Mouse (Mus musculus) retina, adult 2 months (tissue): Measurements from ENCODE around the gene Olfr490.

ENCODE experiments used
- DNase-seq: peaks from one replicate; pipeline ENCODE4 v3.0.0-alpha.2; 2012; ENCODE audit warnings: low read depth, low spot score

The Olfr490 gene

DNA sequence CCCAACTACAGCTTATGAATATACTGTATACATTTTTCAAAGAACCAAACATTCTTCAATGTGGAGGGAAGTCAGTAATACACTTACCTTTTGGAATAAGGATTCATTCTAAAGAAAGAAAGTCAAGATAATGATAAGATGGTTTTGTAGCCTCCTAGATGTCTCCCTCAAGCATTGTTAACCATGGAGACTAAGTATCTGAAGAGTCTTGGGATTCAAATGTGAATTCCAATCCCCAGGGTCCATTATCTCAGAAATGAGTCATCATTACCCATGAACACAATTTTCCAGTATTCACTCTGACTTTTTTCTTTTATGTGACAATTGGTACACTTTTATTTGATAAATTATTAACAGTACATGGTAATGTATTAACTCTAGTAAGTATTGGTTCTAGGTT, at the start of gene Olfr490:
Gene Olfr490 (minus strand): TSS at position 101 of the 400 bp plus-strand sequence.
- DNase-seq = no peak

DNA sequence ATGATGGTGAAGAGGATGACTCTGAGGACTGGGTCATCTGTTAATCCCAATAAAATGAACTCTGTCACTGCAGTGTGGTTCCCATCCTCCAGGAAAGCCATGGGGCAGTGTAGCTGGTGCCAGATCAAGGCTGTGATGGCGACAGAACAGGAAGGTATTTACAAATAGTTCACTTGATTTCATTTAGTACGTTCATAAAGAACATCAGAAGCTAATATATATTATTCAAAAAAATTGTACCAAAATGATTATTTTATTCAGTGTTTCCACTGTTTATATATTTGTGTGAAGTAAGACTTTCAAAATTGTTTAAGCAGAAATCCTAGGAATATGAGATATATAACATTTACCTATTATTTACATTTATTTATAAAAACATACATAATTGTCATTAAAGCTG, 34.8 kb upstream of the Olfr490 start, which contains the start of gene Olfr492:
Gene Olfr492 (minus strand): TSS at position 101 of the 400 bp plus-strand sequence.
- DNase-seq = no peak

DNA sequence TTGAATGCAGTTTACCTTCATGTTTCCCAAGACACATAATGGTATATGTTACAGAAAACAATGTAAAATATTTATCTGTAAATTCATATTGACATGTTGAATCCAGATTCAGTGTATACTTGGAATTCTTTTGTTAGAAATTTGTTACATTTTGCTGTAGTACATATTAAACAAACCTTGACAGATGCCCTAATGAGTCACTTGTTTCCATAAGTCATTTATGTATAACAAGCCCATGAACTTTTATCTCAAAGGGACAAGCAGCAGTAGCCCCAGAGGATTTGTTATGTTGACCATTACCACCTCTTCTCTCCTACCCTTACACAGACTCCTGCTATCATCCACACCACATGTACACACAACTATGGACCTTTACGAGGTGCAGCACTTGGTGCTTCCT, 24.4 kb upstream of the Olfr490 start, which contains the start of gene Olfr491:
Gene Olfr491 (plus strand): TSS at position 301 of the 400 bp plus-strand sequence.
- no peak for DNase-seq

DNA sequence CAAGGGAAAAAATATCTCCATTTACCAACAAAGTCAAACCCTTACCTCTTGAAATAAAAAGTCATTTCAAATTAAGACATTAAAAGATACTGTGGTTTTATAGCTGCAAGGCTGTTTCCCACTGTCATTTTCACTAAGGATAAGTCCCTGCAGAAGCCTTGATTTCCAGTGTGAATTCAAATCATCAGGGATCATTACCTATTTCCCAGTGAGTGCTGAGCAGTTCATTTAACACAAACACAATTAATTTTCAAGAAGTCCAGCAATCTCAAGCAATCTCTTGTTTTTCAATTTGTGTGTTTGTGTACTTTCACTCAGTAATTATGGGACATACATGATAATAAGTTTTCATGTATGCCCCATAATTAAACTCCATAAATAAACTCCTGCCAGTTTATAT, 30.5 kb downstream of the Olfr490 start, which contains the start of gene Olfr488:
Gene Olfr488 (minus strand): TSS at position 101 of the 400 bp plus-strand sequence.
- DNase-seq = no peak
